Mouse (Mus musculus) ES-Bruce4 (cell line): Measurements from ENCODE around the gene Bivm. TPM values are rescaled to one million over a fixed set of nuclear protein-coding genes. Genes with fewer than 3 reads are reported as not detected.

Experiments
- H3K27ac ChIP-seq: 2 replicates; pipeline ENCODE4 v1.5.1; 2012; ENCODE audit warnings: low read length, inconsistent platforms; ENCODE audit not compliant: insufficient read depth
- H3K27me3 ChIP-seq: 2 replicates; pipeline ENCODE4 v1.6.1; 2012; ENCODE audit warnings: mild to moderate bottlenecking, low read length, inconsistent platforms; ENCODE audit not compliant: control insufficient read depth, poor library complexity, insufficient read depth, severe bottlenecking
- H3K36me3 ChIP-seq: 2 replicates; pipeline ENCODE4 v1.6.1; 2012; ENCODE audit warnings: inconsistent platforms, mild to moderate bottlenecking, low read length, moderate library complexity; ENCODE audit not compliant: control insufficient read depth, poor library complexity, insufficient read depth, severe bottlenecking
- H3K4me1 ChIP-seq: one replicate; pipeline ENCODE4 v1.8.1; 2011; ENCODE audit warnings: low read length; ENCODE audit not compliant: control insufficient read depth, insufficient read depth
- H3K4me3 ChIP-seq: 2 replicates; pipeline ENCODE4 v1.5.1; 2011; ENCODE audit warnings: low read depth, mild to moderate bottlenecking, low read length
- H3K9ac ChIP-seq: 2 replicates; pipeline ENCODE4 v1.6.1; 2012; ENCODE audit warnings: low read depth, mild to moderate bottlenecking, inconsistent platforms; ENCODE audit not compliant: poor library complexity, severe bottlenecking
- H3K9me3 ChIP-seq: replicated peaks from 2 replicates; pipeline ENCODE4 v1.6.1; 2012; ENCODE audit warnings: mild to moderate bottlenecking, low read length, inconsistent platforms; ENCODE audit not compliant: control insufficient read depth, poor library complexity, insufficient read depth, severe bottlenecking
- CTCF ChIP-seq: IDR thresholded peaks from one replicate; pipeline ENCODE4 v1.8.1; 2011; ENCODE audit warnings: low read depth, low read length
- EP300 ChIP-seq: IDR thresholded peaks from 2 replicates; pipeline ENCODE4 v1.6.1; 2011; ENCODE audit warnings: low read depth, low read length; ENCODE audit not compliant: insufficient read depth
- POLR2A ChIP-seq: IDR thresholded peaks from one replicate; pipeline ENCODE4 v1.8.1; 2011; ENCODE audit warnings: low read length; ENCODE audit not compliant: insufficient read depth
- polyA plus RNA-seq: library from polyadenylated mRNA; stranded (reverse); fragments of >200 nt; gene quantifications from 2 replicates; pipeline ENCODE4 v1.2.4, GENCODE M21; 2011; ENCODE audit warnings: low read depth; ENCODE audit not compliant: missing spikeins, insufficient read depth, insufficient read length

The Bivm gene
- polyA plus RNA-seq, 1 experiment = 50.2 TPM

- H3K36me3 ChIP-seq = peaks cover 52% of the 10 kb centered on the region
- no peaks in the 10 kb centered on the region for H3K9me3 ChIP-seq
- no peaks in the 10 kb centered on the region for H3K4me1 ChIP-seq
- no peak overlapping the region for H3K9ac ChIP-seq
- no peaks in the 10 kb centered on the region for H3K27me3 ChIP-seq
- H3K4me3 ChIP-seq = no peak overlapping the region
- H3K27ac ChIP-seq = no peak overlapping the region
- TF ChIP-seq EP300 (no peak), CTCF (no peak), POLR2A (no peak)
Measured at GRCm38 (mm10) chr1:44162389-44162788, 43.6 kb downstream of the Bivm start.

DNA sequence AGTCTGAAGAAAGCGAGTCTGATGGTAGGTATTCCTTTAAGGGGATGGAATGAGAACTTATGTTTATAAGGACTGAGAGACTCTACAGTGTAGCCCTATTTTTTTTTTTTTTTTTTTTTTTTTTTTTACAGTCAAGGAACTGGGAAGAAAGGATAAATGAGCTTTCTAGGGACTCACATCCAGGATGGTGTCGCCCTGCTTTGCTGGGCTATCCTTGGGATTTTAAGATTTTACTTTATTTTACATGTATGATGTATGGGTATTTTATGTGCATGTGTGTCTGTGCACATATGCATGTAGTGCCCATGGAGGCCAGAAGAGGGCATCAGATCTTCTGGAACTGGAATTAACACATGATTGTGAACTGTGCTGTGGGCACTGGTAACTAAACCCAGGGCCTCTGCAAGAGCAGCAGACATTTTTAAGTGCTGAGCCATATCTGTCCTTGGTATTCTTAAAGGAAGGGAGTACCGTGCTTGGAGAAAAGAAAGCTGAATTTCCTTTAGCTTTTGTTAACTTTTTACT is 49.2 kb downstream of the Bivm start:
- H3K9me3 ChIP-seq = no peaks in the 10 kb centered on the region
- no peak overlapping the region for H3K9ac ChIP-seq
- H3K27ac ChIP-seq = no peak overlapping the region
- TF ChIP-seq POLR2A = no peak
- TF ChIP-seq CTCF = no peak
- TF ChIP-seq EP300 = no peak
- no peaks in the 10 kb centered on the region for H3K27me3 ChIP-seq
- H3K4me3 ChIP-seq = no peak overlapping the region
- H3K36me3 ChIP-seq = peaks cover 25% of the 10 kb centered on the region
- H3K4me1 ChIP-seq = no peaks in the 10 kb centered on the region

DNA sequence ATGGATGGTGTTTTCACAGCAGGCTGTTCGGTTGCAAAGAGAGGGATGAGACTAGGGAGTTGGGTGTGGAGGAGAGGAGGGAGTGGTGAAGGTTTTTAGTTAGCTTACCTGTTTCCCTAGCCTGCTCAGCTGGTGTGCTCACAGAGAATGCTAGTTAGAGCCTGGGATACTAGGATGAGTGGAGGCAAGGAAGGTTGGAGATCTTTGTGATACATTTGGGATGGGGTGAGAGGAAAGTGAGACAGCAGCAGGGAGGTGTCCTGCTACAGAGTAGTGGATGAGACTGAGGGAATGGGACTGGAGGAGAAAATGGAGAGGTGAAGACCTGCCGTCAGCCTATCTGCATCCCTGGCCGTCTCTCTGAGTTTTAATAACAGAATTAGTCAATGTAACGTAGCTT is 53.9 kb downstream of the Bivm start:
- Histone ChIP-seq H3K4me1 (no peaks in the 10 kb centered on the region), H3K36me3 (peaks cover 38% of the 10 kb centered on the region), H3K9ac (no peak overlapping the region), H3K9me3 (no peaks in the 10 kb centered on the region), H3K27ac (no peak overlapping the region), H3K4me3 (no peak overlapping the region), H3K27me3 (no peaks in the 10 kb centered on the region)
- TF ChIP-seq CTCF = no peak
- TF ChIP-seq POLR2A = no peak
- TF ChIP-seq EP300 = no peak

DNA sequence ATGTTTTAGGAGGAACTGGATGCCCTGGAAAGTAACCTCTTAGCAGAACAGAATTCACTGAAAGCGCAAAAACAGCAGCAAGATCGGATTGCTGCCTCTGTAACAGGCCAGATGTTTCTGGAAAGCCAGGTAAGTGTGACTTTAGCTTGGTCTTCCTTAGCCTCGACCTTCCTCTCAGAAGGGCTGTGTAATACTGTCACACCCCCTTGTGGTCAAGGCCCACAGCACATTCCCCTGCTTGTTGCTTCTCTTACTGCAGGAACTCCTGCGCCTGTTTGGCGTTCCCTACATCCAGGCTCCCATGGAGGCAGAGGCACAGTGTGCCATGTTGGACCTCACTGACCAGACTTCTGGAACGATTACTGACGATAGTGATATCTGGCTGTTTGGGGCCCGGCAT is 55.1 kb downstream of the Bivm start:
- Histone ChIP-seq H3K4me1 (no peaks in the 10 kb centered on the region), H3K27ac (no peak overlapping the region), H3K4me3 (no peak overlapping the region), H3K9ac (no peak overlapping the region), H3K9me3 (no peaks in the 10 kb centered on the region), H3K36me3 (peaks cover 43% of the 10 kb centered on the region), H3K27me3 (no peaks in the 10 kb centered on the region)
- peak; percentile 53 for TF ChIP-seq CTCF
- no peak for TF ChIP-seq POLR2A

DNA sequence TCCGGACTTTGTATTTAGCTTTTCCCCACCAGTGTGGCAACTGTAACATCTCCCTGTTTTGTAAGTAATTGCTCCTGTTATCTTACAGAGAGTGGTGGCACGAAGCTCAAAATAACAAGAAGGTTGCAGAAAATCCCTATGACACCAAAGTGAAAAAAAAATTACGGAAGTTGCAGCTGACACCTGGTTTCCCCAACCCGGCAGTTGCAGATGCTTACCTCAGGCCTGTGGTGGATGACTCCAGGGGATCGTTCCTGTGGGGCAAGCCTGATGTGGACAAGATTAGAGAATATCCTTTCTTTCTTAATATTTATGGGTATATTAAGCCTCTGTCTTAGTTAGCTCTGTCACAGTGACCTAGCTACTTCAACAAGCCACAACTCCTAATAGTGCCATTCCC is 59.3 kb downstream of the Bivm start:
- no peaks in the 10 kb centered on the region for H3K9me3 ChIP-seq
- no peaks in the 10 kb centered on the region for H3K27me3 ChIP-seq
- no peak for TF ChIP-seq CTCF
- no peak for TF ChIP-seq EP300
- TF ChIP-seq POLR2A = no peak
- no peaks in the 10 kb centered on the region for H3K4me1 ChIP-seq
- no peak overlapping the region for H3K27ac ChIP-seq
- H3K9ac ChIP-seq = no peak overlapping the region
- H3K36me3 ChIP-seq = peaks cover 47% of the 10 kb centered on the region
- H3K4me3 ChIP-seq = no peak overlapping the region

GRCm38 (mm10) chr1:44186396-44186795 is 67.6 kb downstream of the Bivm start:
- no peaks in the 10 kb centered on the region for H3K9me3 ChIP-seq
- no peak overlapping the region for H3K27ac ChIP-seq
- H3K4me3 ChIP-seq = no peak overlapping the region
- H3K36me3 ChIP-seq = no peaks in the 10 kb centered on the region
- no peaks in the 10 kb centered on the region for H3K27me3 ChIP-seq
- TF ChIP-seq CTCF = no peak
- no peak for TF ChIP-seq POLR2A
- TF ChIP-seq EP300 = no peak
- H3K9ac ChIP-seq = no peak overlapping the region
- H3K4me1 ChIP-seq = no peaks in the 10 kb centered on the region

Other genes with a start within 250 kb of the Bivm start
- 109 and 116 TPM in 2 replicates for gene Tpp2, start 185.3 kb upstream of the Bivm start, polyA plus RNA-seq
- not detected in 2 replicates for gene Mettl21c, start 98.9 kb upstream of the Bivm start, polyA plus RNA-seq
- not detected in 2 replicates for gene Gm8251, start 57.0 kb upstream of the Bivm start, polyA plus RNA-seq
- 48.5 and 49.6 TPM in 2 replicates for gene Tex30, start 16.5 kb upstream of the Bivm start, polyA plus RNA-seq
- gene Kdelc1, start 149 bp upstream of the Bivm start, polyA plus RNA-seq = 31.5 and 31.6 TPM in 2 replicates
- gene Ercc5, start 28.8 kb downstream of the Bivm start, polyA plus RNA-seq = 59.9 and 66.9 TPM in 2 replicates
- gene Mettl21e, start 100.0 kb downstream of the Bivm start, polyA plus RNA-seq = not detected in 2 replicates